Mouse (Mus musculus) CD4-positive, CD25-positive, alpha-beta regulatory T cell, adult 4 months (primary cell): Measurements from ENCODE around the gene Tmem51. TPM values are rescaled to one million over a fixed set of nuclear protein-coding genes. Genes with fewer than 3 reads are reported as not detected.
"Not testable (repeated sequence)": the region's sequence is repeated elsewhere in the genome, so short reads cannot be mapped to it uniquely, and the experiment has no call there.

Experiments
- ATAC-seq: one replicate; pipeline ENCODE4 v1.8.0; 2017
- polyA plus RNA-seq, 2 experiments: library from polyadenylated mRNA; unstranded; fragments of 100-300 nt; shearing (Covaris generic); gene quantifications; one replicate each; pipeline ENCODE4 v1.2.1; 2017

Tmem51 gene
- polyA plus RNA-seq, 2 experiments from 2014 or later = 0.86 to 0.96 TPM

DNA sequence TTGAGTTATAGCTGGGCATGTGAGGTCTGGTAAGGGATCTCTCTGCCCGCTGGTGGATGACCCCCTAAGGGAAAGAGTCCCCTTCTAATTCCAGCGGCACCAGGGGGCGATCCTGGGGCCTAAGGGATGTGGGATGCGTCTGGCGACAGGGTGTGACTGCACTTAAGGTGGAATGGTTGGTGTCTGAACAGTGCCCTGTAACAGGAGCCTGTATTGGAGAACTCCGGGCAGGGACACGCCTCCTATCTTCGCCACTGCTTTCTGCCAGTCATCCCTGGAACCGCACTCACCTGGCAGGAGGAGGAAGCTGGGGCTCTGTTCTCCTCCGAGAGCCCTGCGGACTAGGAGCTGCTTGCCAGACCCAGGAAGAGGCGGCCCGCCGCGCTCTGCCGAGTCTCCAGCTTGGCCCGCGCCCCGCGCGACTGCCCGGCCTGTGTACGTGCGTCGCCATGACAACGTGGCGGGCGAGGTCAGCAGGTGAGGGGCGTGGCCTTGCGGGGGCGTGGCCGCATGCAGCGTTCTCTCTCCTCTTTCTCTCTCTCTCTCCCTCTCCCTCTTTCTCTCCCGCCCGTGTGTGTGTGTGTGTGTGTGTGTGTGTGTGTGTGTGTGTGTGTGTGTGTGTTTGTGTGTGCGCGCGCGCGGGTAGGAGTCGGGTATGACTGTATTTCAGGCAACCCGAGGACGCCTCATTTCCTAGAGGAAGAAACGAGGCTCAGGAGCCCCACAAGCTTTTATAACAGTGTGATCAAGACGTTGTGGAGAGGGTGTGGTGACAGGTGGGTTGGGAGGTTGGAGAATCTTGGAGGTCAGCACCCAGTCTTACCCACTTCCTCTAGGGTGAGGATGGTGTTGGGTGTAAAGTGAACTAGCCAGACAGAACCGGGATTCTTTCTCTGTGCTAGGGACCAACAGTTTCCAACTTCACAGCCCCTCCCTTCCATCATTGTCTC, 69.2 kb downstream of the Tmem51 start, which contains the start of gene Fhad1:
Gene Fhad1, minus strand, starts transcription at position 424 of the 950 bp plus-strand sequence.
- peak; percentile 77 for ATAC-seq

DNA sequence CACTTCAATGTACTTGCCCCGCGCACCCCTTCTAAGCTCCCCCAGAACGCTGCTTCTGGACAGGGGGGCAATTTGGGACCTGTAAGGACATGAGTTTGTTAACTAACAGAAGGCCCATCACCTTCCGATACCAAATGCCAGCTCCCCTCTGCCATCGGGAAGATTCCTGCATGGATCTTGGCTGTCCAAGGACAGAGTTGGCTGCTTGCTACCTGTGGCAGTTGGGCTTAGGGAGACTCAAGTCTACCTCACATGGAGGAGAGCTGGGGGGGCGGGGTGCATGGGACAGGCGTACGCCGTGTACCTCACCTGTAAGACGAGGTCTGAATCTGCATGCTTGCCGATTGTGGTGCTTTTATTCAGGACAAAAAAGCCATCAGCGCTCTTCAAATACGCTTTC, 72.9 kb downstream of the Tmem51 start:
- no peak for ATAC-seq

DNA sequence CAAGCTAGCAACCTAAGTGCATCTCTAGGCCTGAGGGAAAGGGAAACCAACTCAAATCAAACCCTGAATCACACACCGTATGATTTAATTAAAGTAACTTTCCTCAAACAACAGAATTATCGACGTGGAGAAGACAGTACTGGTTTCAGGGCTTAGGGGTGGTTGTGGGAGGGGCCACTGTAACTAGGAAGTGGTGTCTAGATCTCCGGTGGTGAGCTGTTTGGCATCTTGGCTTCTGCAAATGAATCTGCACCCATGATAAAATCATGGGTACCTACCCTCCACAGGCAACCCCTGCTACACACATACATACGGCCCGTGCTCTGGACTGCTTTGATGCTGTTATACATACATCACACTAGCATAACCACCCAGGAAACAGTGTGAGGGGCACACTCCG, 73.7 kb downstream of the Tmem51 start:
- ATAC-seq = peak; percentile 52

DNA sequence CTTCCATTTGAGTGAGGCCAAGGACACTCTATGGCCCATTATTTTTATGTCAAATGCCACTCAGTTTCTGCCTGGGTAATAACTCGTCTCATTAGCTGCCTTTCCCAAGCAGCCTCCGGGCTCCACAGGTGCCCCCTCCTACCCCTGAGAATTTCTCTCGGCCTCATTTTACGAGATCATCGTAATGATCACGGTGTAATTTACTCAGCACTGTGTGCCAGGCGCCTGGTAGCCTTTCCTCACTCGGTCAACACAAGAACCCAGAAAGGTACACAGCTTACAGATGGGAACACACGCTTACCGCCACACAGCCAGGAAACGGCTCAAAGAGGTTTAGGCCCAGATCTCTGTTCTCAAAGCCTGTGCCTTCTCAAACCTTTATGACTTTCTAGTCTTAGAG, 75.9 kb downstream of the Tmem51 start:
- no peak for ATAC-seq

DNA sequence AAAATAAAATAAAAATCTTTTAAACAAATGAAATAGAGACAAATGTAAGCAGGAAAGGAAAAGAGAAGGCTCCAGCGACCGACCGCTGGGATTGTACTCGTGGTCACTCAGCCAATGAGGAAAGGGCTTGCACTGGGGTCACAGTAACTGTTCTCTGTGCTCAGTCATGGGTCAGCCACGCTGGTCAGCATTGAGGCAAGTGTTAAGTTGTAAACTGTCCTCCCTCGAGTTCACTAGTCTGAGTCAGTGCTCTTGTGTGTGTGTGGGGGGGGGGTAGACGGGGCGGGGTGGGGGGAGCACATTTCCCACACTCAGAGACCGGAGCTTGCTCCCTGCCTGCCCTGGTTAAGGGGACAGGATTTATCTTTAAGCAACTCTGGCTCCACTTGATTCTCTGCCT, 83.5 kb downstream of the Tmem51 start:
- no peak for ATAC-seq

DNA sequence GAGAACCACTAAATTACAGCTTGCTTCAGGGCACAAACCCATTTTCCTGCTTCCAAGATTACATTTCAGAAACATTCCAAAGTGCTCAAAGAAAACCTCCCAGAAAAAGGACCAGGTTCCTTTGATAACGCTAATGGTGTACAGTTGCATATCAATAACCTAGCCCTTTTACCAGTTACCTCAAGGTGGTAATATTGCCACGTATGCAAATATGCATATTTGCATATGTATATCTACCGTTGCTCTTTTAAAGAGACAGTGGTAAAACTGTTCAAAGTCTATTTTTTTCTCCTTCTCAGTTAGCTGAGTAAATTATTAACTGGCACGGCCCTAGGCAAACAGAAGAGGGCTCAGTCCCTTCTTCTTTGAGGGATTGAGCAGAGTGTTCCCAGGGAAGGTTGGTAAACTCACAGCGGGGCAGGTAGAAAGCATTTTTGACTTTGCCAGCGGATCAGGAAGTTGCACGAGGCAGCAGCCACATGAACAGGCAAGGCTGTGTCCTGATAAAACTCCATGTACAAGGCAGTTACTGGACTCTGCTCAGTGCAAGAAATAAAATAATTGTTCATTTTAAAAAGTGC, 84.5 kb downstream of the Tmem51 start:
- ATAC-seq = no peak

DNA sequence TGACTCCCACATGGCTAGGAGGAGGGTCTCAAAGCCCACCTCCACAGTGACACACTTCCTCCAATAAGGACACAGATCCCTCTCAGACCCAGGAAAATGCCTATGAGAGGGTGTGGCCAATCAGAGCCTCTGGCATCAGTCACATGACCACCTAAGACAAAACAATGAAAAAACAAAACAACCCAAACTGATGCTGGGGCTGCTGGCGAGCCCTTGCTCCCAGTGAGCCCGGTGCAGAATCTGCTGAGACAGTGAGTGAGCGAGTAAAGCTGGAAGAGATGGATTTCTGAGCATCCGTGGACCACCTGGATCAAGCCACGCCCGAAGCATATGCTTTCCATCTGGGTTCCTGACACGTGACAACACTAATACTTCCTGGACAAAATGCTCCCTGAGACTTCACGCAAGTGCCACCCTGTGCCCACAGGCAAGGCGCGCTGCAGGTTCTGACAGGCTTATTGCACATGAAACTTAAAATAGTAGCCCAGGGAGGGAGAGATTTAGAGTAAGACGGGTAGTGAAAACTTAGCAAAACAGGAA, 85.8 kb downstream of the Tmem51 start:
- ATAC-seq = peak; percentile 88

DNA sequence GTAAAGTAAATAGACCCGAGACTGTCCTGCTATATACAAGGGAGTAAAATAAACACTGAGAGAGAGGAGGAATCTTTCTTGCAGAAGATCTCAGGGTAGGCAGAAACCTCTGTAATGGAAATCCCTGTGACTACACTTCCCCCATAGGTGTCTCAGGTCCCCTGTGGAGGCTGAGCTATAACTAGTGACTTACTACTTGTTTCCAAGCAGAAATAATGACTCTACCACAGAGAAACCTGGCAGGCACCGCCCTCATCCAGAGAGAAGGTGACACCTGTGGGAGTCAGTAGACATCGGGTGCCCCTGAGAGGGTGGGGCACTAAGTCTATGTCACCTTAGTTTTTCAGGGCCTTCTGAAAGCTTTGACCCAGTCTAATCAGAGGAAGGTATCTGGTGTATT, 87.2 kb downstream of the Tmem51 start:
- no peak for ATAC-seq

DNA sequence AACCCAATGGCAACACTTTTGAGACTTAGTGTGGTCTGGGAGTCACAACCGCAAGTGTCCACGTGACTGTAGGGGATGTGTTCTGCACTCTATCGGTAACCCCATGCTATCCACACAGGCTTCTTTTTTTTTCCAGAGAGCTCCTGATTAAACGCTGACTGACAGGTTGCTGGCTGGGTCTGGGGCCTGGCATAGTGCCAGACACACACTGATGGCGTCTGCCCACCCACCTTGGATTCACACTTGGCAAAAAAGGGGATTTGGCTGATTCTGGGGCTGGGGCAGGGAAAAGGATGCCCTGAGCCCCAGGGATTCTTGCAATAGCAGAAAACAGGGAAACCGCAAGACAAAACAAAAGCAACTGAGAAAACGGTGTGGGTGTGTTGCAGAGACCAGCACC, 88.0 kb downstream of the Tmem51 start:
- ATAC-seq = no peak

DNA sequence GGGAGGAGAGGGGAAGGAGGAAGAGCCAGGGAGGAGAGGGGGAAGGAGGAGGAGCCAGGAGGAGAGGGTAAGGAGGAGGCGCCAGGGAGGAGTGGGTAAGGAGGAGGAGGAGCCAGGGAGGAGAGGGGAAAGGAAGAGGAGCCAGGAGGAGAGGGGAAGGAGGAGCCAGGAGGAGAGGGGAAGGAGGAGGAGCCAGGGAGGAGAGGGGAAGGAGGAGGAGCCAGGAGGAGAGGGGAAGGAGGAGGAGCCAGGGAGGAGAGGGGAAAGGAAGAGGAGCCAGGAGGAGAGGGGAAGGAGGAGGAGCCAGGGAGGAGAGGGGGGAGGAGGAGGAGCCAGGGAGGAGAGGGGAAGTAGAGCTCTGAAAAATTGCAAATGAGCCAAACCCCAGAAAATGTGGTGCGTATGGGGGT, 90.0 kb downstream of the Tmem51 start:
- not testable (repeated sequence) for ATAC-seq

DNA sequence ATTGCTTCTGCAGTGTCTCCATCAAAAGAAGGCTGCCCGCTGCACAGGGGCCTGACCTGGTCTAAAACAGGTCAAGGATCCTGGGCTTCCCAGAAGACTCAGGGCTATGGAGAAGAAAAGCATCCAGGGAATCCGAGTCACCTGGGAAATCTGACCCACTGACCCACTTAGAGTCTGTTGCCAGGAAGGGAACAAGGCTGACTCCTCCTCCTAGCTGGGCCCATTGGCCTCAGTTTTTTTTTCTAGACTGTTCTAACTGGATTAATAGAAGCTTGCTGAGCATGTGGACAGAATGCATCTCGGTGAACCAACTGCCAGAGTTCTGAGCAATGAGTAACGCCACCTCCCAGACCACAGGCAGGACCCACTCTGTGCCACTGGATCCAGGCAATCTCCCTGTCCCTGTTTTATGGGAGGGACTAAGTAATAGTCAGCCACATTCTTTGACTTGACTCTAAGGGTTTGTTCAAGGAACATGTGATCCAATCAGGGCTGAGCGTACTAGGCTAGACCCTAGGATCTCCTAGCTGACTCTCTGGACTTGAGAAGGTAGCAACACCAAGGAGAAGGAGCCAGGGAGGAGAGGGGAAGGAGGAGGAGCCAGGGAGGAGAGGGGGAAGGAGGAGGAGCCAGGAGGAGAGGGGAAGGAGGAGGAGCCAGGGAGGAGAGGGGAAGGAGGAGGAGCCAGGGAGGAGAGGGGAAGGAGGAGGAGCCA, 90.6 kb downstream of the Tmem51 start:
- ATAC-seq = no peak

DNA sequence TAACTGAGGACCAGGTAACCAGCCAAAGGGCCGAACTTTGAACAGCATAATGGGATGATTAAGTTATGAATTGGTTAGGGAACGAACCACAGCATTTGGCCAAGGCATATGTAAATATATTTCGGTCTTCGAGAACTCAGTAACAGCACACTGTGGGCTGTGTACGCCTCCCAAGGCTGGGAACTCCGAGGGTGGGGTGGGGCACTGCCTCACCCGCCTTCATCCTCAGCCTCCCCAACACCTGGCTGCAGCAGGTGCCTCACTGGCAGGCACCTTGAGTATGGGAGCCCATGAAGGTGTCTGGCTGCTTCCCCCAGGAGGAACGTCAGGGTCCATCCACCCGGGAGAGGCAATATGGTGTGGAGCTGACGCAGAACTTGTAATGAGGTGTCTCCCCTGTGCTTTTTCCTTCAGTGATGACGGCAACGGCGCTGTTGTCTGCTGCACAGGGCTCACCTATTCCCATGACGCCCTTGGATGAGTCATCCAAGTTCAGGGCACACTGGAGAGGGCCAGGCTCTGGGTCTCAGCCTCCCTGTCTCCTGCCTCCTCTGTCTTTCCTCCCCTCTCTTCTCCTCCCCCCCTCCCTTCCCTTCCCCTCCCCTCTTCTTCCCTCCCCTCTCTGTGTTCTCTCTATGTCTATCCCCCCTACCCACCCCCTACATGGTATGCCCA, 91.4 kb downstream of the Tmem51 start:
- no peak for ATAC-seq

DNA sequence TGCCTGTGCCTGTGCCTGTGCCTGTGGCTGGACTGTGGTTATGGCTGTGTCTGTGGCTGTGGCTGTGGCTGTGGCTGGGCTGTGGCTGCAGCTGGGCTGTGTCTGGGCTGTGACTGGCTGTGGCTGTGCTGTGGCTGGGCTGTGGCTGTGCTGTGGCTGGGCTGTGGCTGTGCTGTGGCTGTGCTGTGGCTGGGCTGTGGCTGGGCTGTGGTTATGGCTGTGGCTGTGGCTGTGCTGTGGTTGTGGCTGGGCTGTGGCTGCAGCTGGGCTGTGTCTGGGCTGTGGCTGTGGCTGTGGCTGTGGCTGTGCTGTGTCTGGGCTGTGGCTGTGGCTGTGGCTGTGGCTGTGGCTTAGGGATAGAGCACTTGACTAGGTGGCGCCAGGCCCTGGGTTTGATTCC, 95.9 kb downstream of the Tmem51 start:
- no peak for ATAC-seq

DNA sequence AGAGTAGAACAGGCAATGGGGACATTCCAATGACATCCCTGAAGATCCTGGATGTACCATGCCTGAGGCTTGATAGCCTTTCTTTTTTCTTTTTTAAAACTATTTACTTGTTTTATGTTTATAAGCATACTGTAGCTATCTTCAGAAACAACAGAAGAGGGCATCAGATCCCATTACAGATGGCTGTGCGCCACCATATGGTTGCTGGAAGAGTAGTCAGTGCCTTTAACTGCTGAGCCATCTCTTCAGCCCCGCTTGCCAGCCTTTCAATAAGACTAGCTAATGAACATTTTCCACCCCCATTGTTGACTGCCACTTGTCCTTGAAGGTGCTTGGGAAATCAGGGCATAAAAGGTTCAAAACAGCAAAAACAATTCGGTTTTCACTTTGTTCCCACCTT, 100.4 kb downstream of the Tmem51 start:
- no peak for ATAC-seq

DNA sequence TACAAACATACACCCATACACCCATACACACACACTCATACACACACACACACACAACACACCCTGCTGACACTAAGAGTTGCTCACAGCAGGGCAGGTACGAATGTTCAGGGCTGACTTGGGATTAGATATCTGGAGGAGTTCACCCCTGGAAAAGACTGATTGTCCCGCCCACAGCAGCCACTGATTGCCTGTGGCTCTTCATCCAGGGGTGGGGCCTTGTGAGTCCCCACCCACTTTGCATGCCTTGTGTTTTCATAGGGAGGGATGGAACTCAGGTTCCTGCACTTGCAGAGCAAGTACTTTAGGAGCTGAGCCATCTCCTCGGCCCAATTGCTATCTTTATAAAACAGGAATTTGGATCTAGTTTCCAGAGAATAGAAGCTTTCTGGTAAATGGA, 102.6 kb downstream of the Tmem51 start:
- no peak for ATAC-seq

Other genes with a start within 250 kb of the Tmem51 start
- gene Ctrc, start 237.9 kb downstream of the Tmem51 start, polyA plus RNA-seq = not detected
- gene Efhd2, start 209.4 kb downstream of the Tmem51 start, polyA plus RNA-seq = 10 to 100 TPM; 19.8 to 27.0 TPM
- 1 to 10 TPM in 1 of 2 experiments, not detected in 1; 1.0 TPM for gene Fhad1, start 69.2 kb downstream of the Tmem51 start, polyA plus RNA-seq
- not detected for gene Kazn, start 155.1 kb upstream of the Tmem51 start, polyA plus RNA-seq